Mouse (Mus musculus) mesoderm, embryonic 11.5 days (tissue): ENCODE measurements around the gene Rcan1.
"Not testable (repeated sequence)": the region's sequence is repeated elsewhere in the genome, so short reads cannot be mapped to it uniquely, and the experiment has no call there.

Experiments used
- DNase-seq: peaks from one replicate; pipeline ENCODE4 v3.0.0-alpha.2; 2012; ENCODE audit warnings: low read depth, low spot score

The Rcan1 gene

GRCm38 (mm10) chr16:92435431-92435985 is 35.2 kb downstream of the Rcan1 start:
- no peak for DNase-seq

- no peak for DNase-seq
Observed at GRCm38 (mm10) chr16:92433176-92433575, 37.5 kb downstream of the Rcan1 start.

- DNase-seq = no peak
Observed at GRCm38 (mm10) chr16:92430731-92431130, 39.9 kb downstream of the Rcan1 start.

GRCm38 (mm10) chr16:92428197-92428950 is 42.3 kb downstream of the Rcan1 start:
- DNase-seq = no peak

- no peak for DNase-seq
Observed at GRCm38 (mm10) chr16:92426708-92427107, 44.0 kb downstream of the Rcan1 start.

GRCm38 (mm10) chr16:92425875-92426274 is 44.8 kb downstream of the Rcan1 start:
- DNase-seq = no peak

- no peak for DNase-seq
Observed at GRCm38 (mm10) chr16:92423363-92423762, 47.3 kb downstream of the Rcan1 start.

GRCm38 (mm10) chr16:92422435-92423362 is 48.0 kb downstream of the Rcan1 start:
- DNase-seq = no peak

- DNase-seq = no peak
Observed at GRCm38 (mm10) chr16:92421147-92421934, 49.3 kb downstream of the Rcan1 start.

- no peak for DNase-seq
Observed at GRCm38 (mm10) chr16:92420641-92421040, 50.0 kb downstream of the Rcan1 start.

- DNase-seq = no peak
Observed at GRCm38 (mm10) chr16:92419099-92419498, 51.6 kb downstream of the Rcan1 start.

- DNase-seq = no peak
Observed at GRCm38 (mm10) chr16:92417267-92417666, 53.4 kb downstream of the Rcan1 start.

GRCm38 (mm10) chr16:92415702-92416118 is 55.0 kb downstream of the Rcan1 start:
- no peak for DNase-seq

- DNase-seq = not testable (repeated sequence)
Observed at GRCm38 (mm10) chr16:92415038-92415437, 55.6 kb downstream of the Rcan1 start.

GRCm38 (mm10) chr16:92412888-92413287 is 57.8 kb downstream of the Rcan1 start:
- DNase-seq = no peak

- DNase-seq = no peak
Observed at GRCm38 (mm10) chr16:92411981-92412706, 58.5 kb downstream of the Rcan1 start.

- no peak for DNase-seq
Observed at GRCm38 (mm10) chr16:92410344-92410743, 60.3 kb downstream of the Rcan1 start.

GRCm38 (mm10) chr16:92407883-92408282 is 62.8 kb downstream of the Rcan1 start:
- DNase-seq = no peak

GRCm38 (mm10) chr16:92404141-92404540 is 66.5 kb downstream of the Rcan1 start:
- no peak for DNase-seq

GRCm38 (mm10) chr16:92403069-92403468 is 67.6 kb downstream of the Rcan1 start:
- no peak for DNase-seq

GRCm38 (mm10) chr16:92402216-92402615 is 68.5 kb downstream of the Rcan1 start:
- DNase-seq = no peak
